In genomic region chr6:116006731-116007130, GRCm38 (mm10) we compare ENCODE assay signal across 8 mouse cellular contexts. TPM values are rescaled to one million over a fixed set of nuclear protein-coding genes. Genes with fewer than 3 reads are reported as not detected.
A peak's percentile ranks its signal among the peaks of the same experiment; 100 is the strongest.
DNase-seq lines count a peak whose midpoint lies in the region; ATAC-seq and TF ChIP-seq lines count a peak whose summit lies in the region.

No protein-coding gene starts in this region.

- intact Hi-C loops in left cerebral cortex, adult 2 months (cut with DNase I): loop anchor here (1.0 to 5.0 kb wide), 2 partner anchors 105 to 201 kb away; partner anchors contain the start of gene Washc2
- intact Hi-C loops in left cerebral cortex, postnatal 25 days (cut with DNase I): no loop called here

- no peak for TF ChIP-seq POLR2A in bone marrow macrophage, adult 2 months (IDR thresholded peaks at IDR 0.05; ENCODE audit: borderline replicate concordance, low read depth, low read length)

- no peaks in the 10 kb centered on the region for H3K36me3 ChIP-seq in heart, embryonic 11.5 days (ENCODE audit: control insufficient read depth, insufficient read depth, low read length)
- no peaks in the 10 kb centered on the region for H3K36me3 ChIP-seq in neural tube, embryonic 13.5 days

- H3K9ac ChIP-seq in heart, embryonic 11.5 days (ENCODE audit: low read depth, low read length): peak overlapping the region; percentile 44; the same call in 1 of the 2 replicates
- no peak overlapping the region for H3K9ac ChIP-seq in neural tube, embryonic 13.5 days

- H3K27ac ChIP-seq in left cerebral cortex, adult 2 months: peak overlapping the region; percentile 66
- H3K27ac ChIP-seq in bone marrow macrophage, adult 2 months (ENCODE audit: insufficient read depth, low read depth, low read length): peak overlapping the region; percentile 83
- H3K27ac ChIP-seq in heart, embryonic 11.5 days (ENCODE audit: low read depth, low read length): peak overlapping the region; percentile 80
- peak overlapping the region; percentile 70; the same call in 1 of the 2 replicates for H3K27ac ChIP-seq in neural tube, embryonic 13.5 days (replicated peaks)

- no peak for TF ChIP-seq CTCF in left cerebral cortex, adult 2 months (IDR thresholded peaks at IDR 0.05)
- TF ChIP-seq CTCF in bone marrow macrophage, adult 2 months (IDR thresholded peaks at IDR 0.05; ENCODE audit: low read depth, low read length): no peak

- WGBS in heart, embryonic 11.5 days (ENCODE audit: insufficient replicate concordance): 28% methylated on average over 9 of the region's 9 CpGs
- WGBS in neural tube, embryonic 13.5 days: 49% methylated on average over 9 of the region's 9 CpGs

- no peaks in the 10 kb centered on the region for H3K9me3 ChIP-seq in heart, embryonic 11.5 days (replicated peaks; ENCODE audit: control insufficient read depth, low read length)
- H3K9me3 ChIP-seq in neural tube, embryonic 13.5 days: no peaks in the 10 kb centered on the region

- peaks cover 63% of the 10 kb centered on the region for H3K4me1 ChIP-seq in bone marrow macrophage, adult 2 months (ENCODE audit: control insufficient read depth, insufficient read depth, low read length)
- H3K4me1 ChIP-seq in heart, embryonic 11.5 days (ENCODE audit: control insufficient read depth, insufficient read depth, low read length): peaks cover 44% of the 10 kb centered on the region
- H3K4me1 ChIP-seq in neural tube, embryonic 13.5 days (replicated peaks): peaks cover 13% of the 10 kb centered on the region

- H3K4me2 ChIP-seq in heart, embryonic 11.5 days: peak overlapping the region; percentile 8; the same call in 1 of the 2 replicates
- no peak overlapping the region for H3K4me2 ChIP-seq in neural tube, embryonic 13.5 days

- H3K27me3 ChIP-seq in heart, embryonic 11.5 days (ENCODE audit: control insufficient read depth, insufficient read depth, low read length): no peaks in the 10 kb centered on the region
- H3K27me3 ChIP-seq in neural tube, embryonic 13.5 days: no peaks in the 10 kb centered on the region

- H3K4me3 ChIP-seq in left cerebral cortex, adult 2 months: no peak overlapping the region
- H3K4me3 ChIP-seq in bone marrow macrophage, adult 2 months (ENCODE audit: insufficient read depth, low read length): no peak overlapping the region; the same call in 1 of the 2 replicates
- H3K4me3 ChIP-seq in heart, embryonic 11.5 days (ENCODE audit: low read depth, low read length): no peak overlapping the region
- H3K4me3 ChIP-seq in neural tube, embryonic 13.5 days: no peak overlapping the region

- peak in 1 of 2 experiments; percentile 9 for DNase-seq in left cerebral cortex, adult 2 months (ENCODE audit: extremely low spot score in 1 of 2, low spot score in 2 of 2)
- no peak for DNase-seq in left cerebral cortex, postnatal 25 days (ENCODE audit: low spot score in 2 of 2)
- DNase-seq in kidney, postnatal 4 days: peak; percentile 74 to 86
- DNase-seq in adipocyte (ENCODE audit: low spot score): no peak
- no peak for DNase-seq in spleen, adult 18-20 months

- peak; percentile 39 for ATAC-seq in heart, embryonic 11.5 days (replicated peaks; ENCODE audit: insufficient number of reproducible peaks, low FRiP score, low TSS enrichment)
- ATAC-seq in neural tube, embryonic 13.5 days (ENCODE audit: low read depth): no peak

RNA-seq across cellular contexts. Expression of gene Plxnd1, which starts 11.9 kb away (rescaled TPM):
- total RNA-seq in left cerebral cortex, adult 2 months (2021): 100 to 1,000 TPM; 127 to 131 TPM
- 100 to 1,000 TPM; 111 to 124 TPM for total RNA-seq in left cerebral cortex, postnatal 25 days (2021)
- 205 and 222 TPM in 2 replicates for polyA plus RNA-seq in bone marrow macrophage, adult 2 months (2012; ENCODE audit: insufficient read depth, insufficient read length, missing spikeins)
- 56.1 and 60.0 TPM in 2 replicates for polyA plus RNA-seq in heart, embryonic 11.5 days (2014; fragmentation: Nextera tagmentation; extraction: Ambion mirVana)
- polyA plus RNA-seq in neural tube, embryonic 13.5 days (2015; fragmentation: Nextera tagmentation; extraction: Ambion mirVana): 13.5 and 17.8 TPM in 2 replicates

Comparison
In these comparisons a context has a peak if more than half of its experiments do, and no peak if none do; other contexts are left out.
1. DNase-seq: peak in kidney, postnatal 4 days (2 of 2); none in left cerebral cortex, postnatal 25 days (0 of 2), adipocyte (single experiment) and spleen, adult 18-20 months (0 of 2).
2. Peak in every context shown above with its lines, with median percentiles within 50 percentile points of each other: H3K27ac ChIP-seq.